Mouse (Mus musculus) myocyte (in vitro differentiated cells): ENCODE results near the gene Glis1. TPM values are rescaled to one million over a fixed set of nuclear protein-coding genes. Genes with fewer than 3 reads are reported as not detected.

Source experiments
- H3K27me3 ChIP-seq: one replicate; pipeline ENCODE4 v1.6.1; 2011; ENCODE audit not compliant: control insufficient read depth, insufficient read depth, insufficient read length
- H3K36me3 ChIP-seq: one replicate; pipeline ENCODE4 v1.6.1; 2011; ENCODE audit not compliant: control insufficient read depth, insufficient read depth
- H3K4me2 ChIP-seq: one replicate; pipeline ENCODE4 v1.6.1; 2011; ENCODE audit warnings: low read depth, control low read depth
- H3K4me3 ChIP-seq: one replicate; pipeline ENCODE4 v1.5.1; 2011; ENCODE audit warnings: mild to moderate bottlenecking, control low read depth, moderate library complexity
- H3K79me2 ChIP-seq: one replicate; pipeline ENCODE4 v1.6.1; 2011; ENCODE audit not compliant: control insufficient read depth, insufficient read depth
- H3ac ChIP-seq: one replicate; pipeline ENCODE4 v1.6.1; 2011; ENCODE audit not compliant: control insufficient read depth, insufficient read length
- CEBPB ChIP-seq: IDR thresholded peaks from 2 replicates; pipeline ENCODE4 v1.6.1; 2011; ENCODE audit warnings: mild to moderate bottlenecking, moderate library complexity; ENCODE audit not compliant: poor library complexity, insufficient read depth, severe bottlenecking
- E2F4 ChIP-seq: IDR thresholded peaks from one replicate; pipeline ENCODE4 v1.6.1; 2011; ENCODE audit warnings: mild to moderate bottlenecking, control low read depth, moderate library complexity; ENCODE audit not compliant: insufficient read depth
- MAX ChIP-seq: IDR thresholded peaks from one replicate; pipeline ENCODE4 v1.6.1; 2011; ENCODE audit warnings: low read depth, mild to moderate bottlenecking, control low read depth
- MYOD1 ChIP-seq, 3 experiments: IDR thresholded peaks; one replicate each; pipeline ENCODE4 v1.6.1; 2011; ENCODE audit warnings: control low read depth in 2 of 3, low read depth in 2 of 3, mild to moderate bottlenecking in 2 of 3, moderate library complexity in 1 of 3; ENCODE audit not compliant: insufficient read length in 2 of 3, control insufficient read depth in 1 of 3
- MYOG ChIP-seq, 3 experiments: IDR thresholded peaks; one replicate each; pipeline ENCODE4 v1.6.1; 2011; ENCODE audit warnings: control low read depth in 2 of 3, low read depth in 2 of 3, mild to moderate bottlenecking in 2 of 3; ENCODE audit not compliant: insufficient read length in 2 of 3, control insufficient read depth in 1 of 3, insufficient read depth in 1 of 3
- POLR2A ChIP-seq: IDR thresholded peaks from one replicate; pipeline ENCODE4 v1.6.1; 2011; ENCODE audit warnings: low read depth, mild to moderate bottlenecking, control low read depth, moderate library complexity; ENCODE audit not compliant: insufficient read length
- POLR2AphosphoS2 ChIP-seq: IDR thresholded peaks from one replicate; pipeline ENCODE4 v1.6.1; 2011; ENCODE audit warnings: low read depth, control low read depth; ENCODE audit not compliant: insufficient read length
- REST ChIP-seq: IDR thresholded peaks from one replicate; pipeline ENCODE4 v1.6.1; 2011; ENCODE audit warnings: mild to moderate bottlenecking, control low read depth, moderate library complexity; ENCODE audit not compliant: insufficient read depth, insufficient read length
- SRF ChIP-seq: IDR thresholded peaks from one replicate; pipeline ENCODE4 v1.6.1; 2011; ENCODE audit warnings: low read depth; ENCODE audit not compliant: control insufficient read depth, insufficient read length
- TCF12 ChIP-seq: IDR thresholded peaks from one replicate; pipeline ENCODE4 v1.6.1; 2011; ENCODE audit warnings: mild to moderate bottlenecking, control low read depth; ENCODE audit not compliant: poor library complexity, insufficient read depth, severe bottlenecking
- TCF3 ChIP-seq: IDR thresholded peaks from one replicate; pipeline ENCODE4 v1.6.1; 2011; ENCODE audit warnings: low read depth, control low read depth; ENCODE audit not compliant: insufficient read length
- USF1 ChIP-seq: IDR thresholded peaks from one replicate; pipeline ENCODE4 v1.6.1; 2011; ENCODE audit warnings: low read depth, mild to moderate bottlenecking, control low read depth, moderate library complexity
- polyA plus RNA-seq: library from polyadenylated mRNA; unstranded; fragments of >200 nt; fragmentation: generic; extraction: Trizol; gene quantifications from one replicate; pipeline ENCODE4 v1.2.1, GENCODE M21; 2012; ENCODE audit warnings: missing spikeins

Glis1 gene
- polyA plus RNA-seq, 1 experiment, result 0.35 TPM

GRCm38 (mm10) chr4:107675645-107676044 is 241.3 kb downstream of the Glis1 start:
- Histone ChIP-seq H3K4me3 (no peak overlapping the region), H3ac (no peak overlapping the region), H3K27me3 (peaks cover 76% of the 10 kb centered on the region), H3K4me2 (no peak overlapping the region), H3K79me2 (no peaks in the 10 kb centered on the region), H3K36me3 (no peaks in the 10 kb centered on the region)
- TF ChIP-seq CEBPB, result no peak
- TF ChIP-seq MYOD1 (IDR thresholded peaks at IDR 0.05; ENCODE audit: control insufficient read depth in 1 of 3, insufficient read length in 2 of 3, low read depth in 2 of 3), result no peak
- no peak for TF ChIP-seq POLR2A
- no peak for TF ChIP-seq MAX
- no peak for TF ChIP-seq MYOG (IDR thresholded peaks at IDR 0.05; ENCODE audit: control insufficient read depth in 1 of 3, insufficient read depth in 1 of 3, insufficient read length in 2 of 3, low read depth in 2 of 3)
- no peak for TF ChIP-seq TCF3
- no peak for TF ChIP-seq USF1
- no peak for TF ChIP-seq TCF12
- no peak for TF ChIP-seq E2F4
- no peak for TF ChIP-seq SRF
- no peak for TF ChIP-seq POLR2AphosphoS2
- no peak for TF ChIP-seq REST

GRCm38 (mm10) chr4:107680311-107681098 is 246.1 kb downstream of the Glis1 start:
- no peak overlapping the region for H3K4me3 ChIP-seq
- no peak overlapping the region for H3K4me2 ChIP-seq
- H3K36me3 ChIP-seq, result no peaks in the 10 kb centered on the region
- TF ChIP-seq USF1 (no peak), MAX (no peak), E2F4 (no peak), MYOD1 (IDR thresholded peaks at IDR 0.05; ENCODE audit: control insufficient read depth in 1 of 3, insufficient read length in 2 of 3, low read depth in 2 of 3) (no peak), CEBPB (no peak), MYOG (IDR thresholded peaks at IDR 0.05; ENCODE audit: control insufficient read depth in 1 of 3, insufficient read depth in 1 of 3, insufficient read length in 2 of 3, low read depth in 2 of 3) (no peak), POLR2A (no peak), SRF (no peak), REST (no peak)
- H3K27me3 ChIP-seq, result peaks cover 49% of the 10 kb centered on the region
- H3ac ChIP-seq, result no peak overlapping the region
- no peaks in the 10 kb centered on the region for H3K79me2 ChIP-seq

GRCm38 (mm10) chr4:107681099-107681849 is 246.9 kb downstream of the Glis1 start:
- Histone ChIP-seq H3K36me3 (no peaks in the 10 kb centered on the region), H3K4me3 (no peak overlapping the region), H3ac (no peak overlapping the region), H3K4me2 (no peak overlapping the region), H3K27me3 (peaks cover 46% of the 10 kb centered on the region), H3K79me2 (no peaks in the 10 kb centered on the region)
- TF ChIP-seq MAX (no peak), USF1 (no peak), SRF (no peak), POLR2AphosphoS2 (no peak), E2F4 (no peak), REST (no peak), MYOG (IDR thresholded peaks at IDR 0.05; ENCODE audit: control insufficient read depth in 1 of 3, insufficient read depth in 1 of 3, insufficient read length in 2 of 3, low read depth in 2 of 3) (no peak), MYOD1 (IDR thresholded peaks at IDR 0.05; ENCODE audit: control insufficient read depth in 1 of 3, insufficient read length in 2 of 3, low read depth in 2 of 3) (no peak), CEBPB (no peak), TCF12 (no peak), TCF3 (no peak), POLR2A (no peak)

- Histone ChIP-seq H3K79me2 (no peaks in the 10 kb centered on the region), H3K27me3 (peaks cover 38% of the 10 kb centered on the region), H3K4me2 (no peak overlapping the region), H3ac (no peak overlapping the region), H3K36me3 (no peaks in the 10 kb centered on the region), H3K4me3 (no peak overlapping the region)
- TF ChIP-seq USF1 (no peak), TCF12 (no peak), E2F4 (no peak), SRF (no peak), MYOD1 (IDR thresholded peaks at IDR 0.05; ENCODE audit: control insufficient read depth in 1 of 3, insufficient read length in 2 of 3, low read depth in 2 of 3) (no peak), MYOG (IDR thresholded peaks at IDR 0.05; ENCODE audit: control insufficient read depth in 1 of 3, insufficient read depth in 1 of 3, insufficient read length in 2 of 3, low read depth in 2 of 3) (no peak), POLR2AphosphoS2 (no peak), TCF3 (no peak), CEBPB (no peak), POLR2A (no peak), MAX (no peak), REST (no peak)
Observed at GRCm38 (mm10) chr4:107683006-107683756, 248.8 kb downstream of the Glis1 start.
